Mouse (Mus musculus) brain, embryonic 14.5 days (tissue): ENCODE data around the gene Traip.

Source experiments
- CTCF ChIP-seq: fragments of 200-500 bp; IDR thresholded peaks from 2 replicates; pipeline ENCODE4 v1.5.1; 2012; ENCODE audit warnings: inconsistent platforms, mild to moderate bottlenecking, moderate library complexity, borderline replicate concordance; ENCODE audit not compliant: insufficient read depth, insufficient read length; ENCODE audit errors: extremely low read depth
- POLR2A ChIP-seq: fragments of 200-500 bp; IDR thresholded peaks from 2 replicates; pipeline ENCODE4 v1.6.1; 2012; ENCODE audit warnings: mild to moderate bottlenecking, inconsistent platforms, borderline replicate concordance; ENCODE audit not compliant: poor library complexity, insufficient read depth, insufficient read length, severe bottlenecking; ENCODE audit errors: extremely low read depth

GRCm38 (mm10) chr9:107906252-107906966, 43.5 kb upstream of the Traip start, which contains the start of gene Mst1r:
- TF ChIP-seq CTCF, result no peak
- no peak for TF ChIP-seq POLR2A
